Mouse (Mus musculus) lung, postnatal 0 days (tissue): Measurements from ENCODE around the gene Xlr5c. TPM values are rescaled to one million over a fixed set of nuclear protein-coding genes. Genes with fewer than 3 reads are reported as not detected.
A peak's percentile ranks its signal among the peaks of the same experiment; 100 is the strongest.
"Not testable (repeated sequence)": the region's sequence is repeated elsewhere in the genome, so short reads cannot be mapped to it uniquely, and the experiment has no call there.

Source experiments
- ATAC-seq: fragments of 200-750 bp; cut with Nextera tagmentation; 2 replicates; pipeline ENCODE4 v1.8.0; 2017; ENCODE audit warnings: moderate library complexity
- DNase-seq: peaks from one replicate; pipeline ENCODE4 v3.0.0-alpha.2; 2016; ENCODE audit warnings: low spot score
- H3K27ac ChIP-seq: fragments of 300-500 bp; sonication (generic); 2 replicates; pipeline ENCODE4 v1.5.1; 2014; ENCODE audit warnings: antibody characterized with exemption, mild to moderate bottlenecking, low read length, mixed read lengths
- H3K27me3 ChIP-seq: fragments of 300-500 bp; sonication (generic); replicated peaks from 2 replicates; pipeline ENCODE4 v1.6.1; 2014; ENCODE audit warnings: low read length, mixed read lengths; ENCODE audit not compliant: insufficient read depth
- H3K36me3 ChIP-seq: fragments of 300-500 bp; sonication (generic); 2 replicates; pipeline ENCODE4 v1.6.1; 2014; ENCODE audit warnings: low read length, mixed read lengths; ENCODE audit not compliant: insufficient read depth
- H3K4me1 ChIP-seq: fragments of 300-500 bp; sonication (generic); 2 replicates; pipeline ENCODE4 v1.6.1; 2014; ENCODE audit warnings: antibody characterized with exemption, low read depth, low read length, mixed read lengths; ENCODE audit not compliant: insufficient read depth
- H3K4me2 ChIP-seq: fragments of 300-500 bp; sonication (generic); replicated peaks from 2 replicates; pipeline ENCODE4 v1.6.1; 2014; ENCODE audit warnings: low read depth, mild to moderate bottlenecking, low read length, moderate library complexity, mixed read lengths
- H3K4me3 ChIP-seq: fragments of 300-500 bp; sonication (generic); 2 replicates; pipeline ENCODE4 v1.5.1; 2014; ENCODE audit warnings: low read depth, low read length
- H3K9ac ChIP-seq: fragments of 300-500 bp; sonication (generic); replicated peaks from 2 replicates; pipeline ENCODE4 v1.6.1; 2014; ENCODE audit warnings: low read depth, mild to moderate bottlenecking
- H3K9me3 ChIP-seq: fragments of 300-500 bp; sonication (generic); 2 replicates; pipeline ENCODE4 v1.6.1; 2016; ENCODE audit warnings: low read length, mixed read lengths
- CTCF ChIP-seq: IDR thresholded peaks from 2 replicates; pipeline ENCODE4 v1.5.1; 2016; ENCODE audit warnings: antibody characterized with exemption, mild to moderate bottlenecking
- EP300 ChIP-seq: IDR thresholded peaks from 2 replicates; pipeline ENCODE4 v1.6.1; 2016; ENCODE audit warnings: antibody characterized with exemption, mild to moderate bottlenecking, control low read depth
- WGBS: fragments of 180-500 bp; shearing (Covaris S2); extraction: QIAGEN DNeasy Blood & Tissue Kit; methylation state at CpG from one replicate; pipeline ENCODE4 v1.1.7; 2014; 5-methylcytosine and 5-hydroxymethylcytosine counted together
- polyA plus RNA-seq: library from polyadenylated mRNA; unstranded; fragments of >200 nt; fragmentation: Nextera tagmentation; extraction: Ambion mirVana; gene quantifications from 2 replicates; pipeline ENCODE4 v1.2.1, GENCODE M21; 2015

The Xlr5c gene
- polyA plus RNA-seq, 1 experiment from 2014 or later, result not detected

GRCm38 (mm10) chrX:73321029-73321428, 28.3 kb upstream of the Xlr5c start:
- 65% methylated on average over 3 of the region's 3 CpGs for WGBS
- no peak for ATAC-seq
- TF ChIP-seq CTCF (no peak), EP300 (no peak)

GRCm38 (mm10) chrX:73312522-73312921, 19.7 kb upstream of the Xlr5c start:
- Histone ChIP-seq H3K9ac (no peak overlapping the region), H3K4me1 (no peaks in the 10 kb centered on the region), H3K4me3 (no peak overlapping the region), H3K9me3 (no peaks in the 10 kb centered on the region), H3K4me2 (no peak overlapping the region), H3K27ac (no peak overlapping the region), H3K27me3 (no peaks in the 10 kb centered on the region), H3K36me3 (no peaks in the 10 kb centered on the region)
- DNase-seq (peak; percentile 22), ATAC-seq (no peak)
- no peak for TF ChIP-seq EP300
- TF ChIP-seq CTCF, result peak; percentile 68
- WGBS, result 20% methylated on average over 3 of the region's 3 CpGs

More at GRCm38 (mm10) chrX:73321029-73321428, 28.3 kb upstream of the Xlr5c start:
- H3K4me3 ChIP-seq, result no peak overlapping the region
- H3K9me3 ChIP-seq, result no peaks in the 10 kb centered on the region
- H3K36me3 ChIP-seq, result no peaks in the 10 kb centered on the region
- H3K9ac ChIP-seq, result no peak overlapping the region
- no peaks in the 10 kb centered on the region for H3K4me1 ChIP-seq
- DNase-seq, result no peak
- no peak overlapping the region for H3K4me2 ChIP-seq
- H3K27me3 ChIP-seq, result no peaks in the 10 kb centered on the region
- no peak overlapping the region for H3K27ac ChIP-seq

- not testable (repeated sequence) for ATAC-seq, H3K36me3 ChIP-seq, H3K27me3 ChIP-seq, H3K4me1 ChIP-seq, H3K4me2 ChIP-seq, DNase-seq, H3K27ac ChIP-seq, H3K4me3 ChIP-seq, H3K9ac ChIP-seq, H3K9me3 ChIP-seq
- WGBS, result 55% methylated on average over 5 of the region's 10 CpGs
Observed at GRCm38 (mm10) chrX:73295745-73296144, 3.0 kb upstream of the Xlr5c start.

GRCm38 (mm10) chrX:73265270-73265669, 27.5 kb downstream of the Xlr5c start, which contains the start of gene Xlr3c:
Gene Xlr3c, minus strand, starts transcription at chrX:73265390.
- H3K4me3 ChIP-seq, H3K9me3 ChIP-seq, H3K9ac ChIP-seq, H3K27me3 ChIP-seq, H3K27ac ChIP-seq, H3K4me2 ChIP-seq, H3K4me1 ChIP-seq, H3K36me3 ChIP-seq, ATAC-seq, DNase-seq: not testable (repeated sequence)
- WGBS, result 92% methylated on average over 14 of the region's 14 CpGs

GRCm38 (mm10) chrX:73262428-73262827, 30.3 kb downstream of the Xlr5c start:
- not testable (repeated sequence) for H3K9ac ChIP-seq, H3K4me2 ChIP-seq, H3K27ac ChIP-seq, DNase-seq, H3K4me3 ChIP-seq, H3K4me1 ChIP-seq, H3K9me3 ChIP-seq, H3K27me3 ChIP-seq, H3K36me3 ChIP-seq, ATAC-seq
- 88% methylated on average over 1 of the region's 2 CpGs for WGBS

GRCm38 (mm10) chrX:73242821-73243325, 49.9 kb downstream of the Xlr5c start, which contains the start of gene Xlr4c:
Gene Xlr4c, minus strand, starts transcription at chrX:73243130.
- not testable (repeated sequence) for DNase-seq, H3K4me3 ChIP-seq, ATAC-seq, H3K27ac ChIP-seq, H3K27me3 ChIP-seq, H3K9me3 ChIP-seq, H3K36me3 ChIP-seq, H3K4me1 ChIP-seq, H3K4me2 ChIP-seq, H3K9ac ChIP-seq
- 90% methylated on average over 11 of the region's 14 CpGs for WGBS

Other genes starting within 250 kb of the Xlr5c start
- gene Pnma3, start 228.2 kb downstream of the Xlr5c start, polyA plus RNA-seq, result not detected in 2 replicates
- 0.36 and 0.69 TPM in 2 replicates for gene Xlr4a, start 210.5 kb downstream of the Xlr5c start, polyA plus RNA-seq
- gene Xlr3a, start 195.9 kb downstream of the Xlr5c start, polyA plus RNA-seq, result 0.32 and 0.74 TPM in 2 replicates
- 0.15 and 0.42 TPM in 2 replicates for gene Gm14685, start 175.9 kb downstream of the Xlr5c start, polyA plus RNA-seq
- gene Xlr5b, start 144.2 kb downstream of the Xlr5c start, polyA plus RNA-seq, result not detected in 2 replicates
- 0.13 TPM in 1 of 2 replicates, not detected in the other for gene DXBay18, start 143.5 kb downstream of the Xlr5c start, polyA plus RNA-seq
- not detected in 2 replicates for gene Spin2d, start 116.0 kb downstream of the Xlr5c start, polyA plus RNA-seq
- 1.7 and 3.7 TPM in 2 replicates for gene Xlr3b, start 100.8 kb downstream of the Xlr5c start, polyA plus RNA-seq
- 0.19 and 0.78 TPM in 2 replicates for gene Xlr4b, start 78.6 kb downstream of the Xlr5c start, polyA plus RNA-seq
- 15.4 and 16.1 TPM in 2 replicates for gene F8a, start 64.7 kb downstream of the Xlr5c start, polyA plus RNA-seq
- gene Xlr4c, start 49.8 kb downstream of the Xlr5c start, polyA plus RNA-seq, result 0.50 TPM in 1 of 2 replicates, not detected in the other
- not detected in 2 replicates for gene Xlr3c, start 27.6 kb downstream of the Xlr5c start, polyA plus RNA-seq
- not detected in 2 replicates for gene Xlr5a, start within 50 bp of the Xlr5c start, polyA plus RNA-seq
- gene Gm45015, start 43.9 kb upstream of the Xlr5c start, polyA plus RNA-seq, result not detected in 2 replicates
- gene Zfp275, start 49.6 kb upstream of the Xlr5c start, polyA plus RNA-seq, result 3.6 and 4.3 TPM in 2 replicates
- gene Gm18336, start 105.8 kb upstream of the Xlr5c start, polyA plus RNA-seq, result not detected in 2 replicates
- 0.07 TPM in 1 of 2 replicates, not detected in the other for gene Zfp92, start 118.1 kb upstream of the Xlr5c start, polyA plus RNA-seq
- 0.27 TPM in 1 of 2 replicates, not detected in the other for gene Trex2, start 142.4 kb upstream of the Xlr5c start, polyA plus RNA-seq
- 31.8 and 32.3 TPM in 2 replicates for gene Haus7, start 166.1 kb upstream of the Xlr5c start, polyA plus RNA-seq
- 175 and 176 TPM in 2 replicates for gene Bgn, start 190.6 kb upstream of the Xlr5c start, polyA plus RNA-seq
- not detected in 2 replicates for gene Atp2b3, start 210.1 kb upstream of the Xlr5c start, polyA plus RNA-seq